Mouse (Mus musculus) G1E-ER4 (cell line): ENCODE measurements around the gene Unk. TPM values are rescaled to one million over a fixed set of nuclear protein-coding genes. Genes with fewer than 3 reads are reported as not detected.

Experiments used
- GATA1 ChIP-seq: IDR thresholded peaks from one replicate; pipeline ENCODE4 v1.8.0; 2012; ENCODE audit warnings: low read length, inconsistent platforms
- polyA plus RNA-seq: library from polyadenylated mRNA; stranded (reverse); fragments of >175 nt; gene quantifications from 2 replicates; pipeline ENCODE4 v1.2.3, GENCODE M21; 2012

Unk gene
- 56.9 and 68.4 TPM in 2 replicates for polyA plus RNA-seq

DNA sequence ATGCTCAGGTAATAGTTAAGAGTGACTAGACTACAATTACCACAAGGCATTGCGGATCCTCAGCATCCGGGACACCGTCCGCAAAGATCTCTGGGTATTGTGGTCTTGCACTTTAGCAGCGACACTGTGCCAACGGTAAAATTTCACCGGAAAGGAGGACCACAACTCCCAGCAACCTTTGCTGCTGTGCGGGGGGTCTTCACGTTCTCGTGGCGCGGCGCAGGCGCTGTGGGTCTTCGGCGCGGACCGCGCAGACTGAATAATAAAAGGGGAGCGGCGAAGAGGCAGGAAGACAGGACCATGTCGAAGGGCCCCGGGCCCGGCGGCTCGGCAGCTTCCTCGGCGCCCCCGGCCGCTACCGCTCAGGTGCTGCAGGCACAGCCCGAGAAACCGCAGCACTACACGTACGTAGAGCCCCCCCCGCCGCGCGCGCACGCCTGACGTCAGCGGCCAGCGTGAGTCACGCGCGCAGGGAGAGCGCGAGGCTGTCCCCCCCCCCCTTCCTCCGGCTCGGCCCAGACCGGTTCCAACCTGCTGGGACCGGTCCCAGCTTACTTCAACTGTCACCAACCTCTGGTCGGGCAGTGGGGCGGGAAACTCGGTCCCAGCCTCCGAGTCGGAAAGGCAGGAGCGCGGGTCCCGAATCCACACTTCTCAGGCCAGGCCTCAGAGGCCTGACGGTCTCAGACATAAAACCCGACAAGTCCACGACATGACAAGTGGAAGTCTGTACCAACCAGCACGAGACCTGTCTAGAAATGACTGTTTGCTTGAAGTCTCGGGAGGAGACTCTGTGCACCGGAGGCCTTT is at the start of gene Unk:
Gene Unk, plus strand, starts transcription at position 235 of the 810 bp plus-strand sequence.
- no peak for TF ChIP-seq GATA1

DNA sequence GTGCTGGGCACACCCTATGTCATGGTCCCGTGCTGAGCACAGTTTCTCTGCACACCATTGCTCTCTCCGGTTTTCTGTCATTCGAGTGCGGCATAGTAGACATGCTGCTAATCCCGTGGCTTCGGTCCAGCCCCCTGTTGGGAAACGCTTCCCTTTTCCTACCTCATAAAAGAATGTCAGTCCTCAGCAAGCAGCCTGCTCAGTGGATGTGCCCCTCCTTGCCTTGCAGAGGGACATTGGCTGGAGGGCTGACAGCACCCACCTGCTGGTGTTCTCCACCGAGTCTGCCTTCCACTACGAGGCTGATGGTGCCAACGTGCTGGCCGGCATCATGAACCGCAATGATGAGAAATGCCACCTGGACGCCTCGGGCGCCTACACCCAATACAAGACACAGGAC is 47.6 kb upstream of the Unk start:
- TF ChIP-seq GATA1 = no peak

DNA sequence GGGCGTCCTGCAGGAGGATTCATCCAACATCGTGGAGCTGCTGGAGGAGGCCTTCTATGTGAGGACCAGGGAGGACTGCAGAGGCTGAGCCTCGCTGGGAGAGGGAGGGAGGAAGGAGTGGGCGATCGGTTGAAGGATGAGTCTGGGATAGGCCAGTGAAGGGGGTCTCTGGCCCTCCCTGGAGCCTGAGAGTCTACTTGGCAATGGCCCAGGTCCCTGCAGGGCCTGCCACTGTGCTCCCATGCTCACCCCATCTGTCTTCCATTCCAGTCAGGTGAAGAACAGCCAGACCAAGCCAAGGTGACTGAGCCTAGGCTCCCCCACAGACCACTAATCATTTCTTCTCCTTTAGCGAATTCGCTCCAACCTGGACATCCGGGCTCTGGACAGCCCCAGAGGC is 46.8 kb upstream of the Unk start:
- TF ChIP-seq GATA1 = no peak

- TF ChIP-seq GATA1 = no peak
These were observed 40.4 kb upstream of the Unk start for GRCm38 (mm10) chr11:115989686-115990085.

GRCm38 (mm10) chr11:115992098-115992497 is 38.0 kb upstream of the Unk start:
- no peak for TF ChIP-seq GATA1

GRCm38 (mm10) chr11:115995256-115995655 is 34.9 kb upstream of the Unk start:
- no peak for TF ChIP-seq GATA1

GRCm38 (mm10) chr11:115997047-115997446 is 33.1 kb upstream of the Unk start:
- TF ChIP-seq GATA1 = no peak

DNA sequence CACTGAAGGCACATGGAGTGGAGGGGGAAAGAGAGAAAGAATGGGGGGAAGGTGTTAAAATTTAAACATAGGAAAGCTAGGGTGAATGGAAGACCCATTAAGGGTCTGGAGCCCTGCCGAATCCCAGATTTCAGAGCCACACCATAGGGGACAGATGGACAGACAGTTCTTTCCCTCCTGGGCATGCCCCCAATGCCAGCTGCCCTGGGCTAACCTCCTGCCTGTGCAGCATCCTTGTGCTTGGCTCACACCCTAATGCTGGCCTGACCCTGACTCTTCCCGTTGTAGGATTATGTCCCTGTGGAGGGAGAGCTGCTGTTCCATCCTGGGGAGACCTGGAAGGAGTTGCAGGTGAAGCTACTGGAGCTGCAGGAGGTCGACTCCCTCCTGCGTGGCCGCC is 32.5 kb upstream of the Unk start:
- TF ChIP-seq GATA1 = no peak

DNA sequence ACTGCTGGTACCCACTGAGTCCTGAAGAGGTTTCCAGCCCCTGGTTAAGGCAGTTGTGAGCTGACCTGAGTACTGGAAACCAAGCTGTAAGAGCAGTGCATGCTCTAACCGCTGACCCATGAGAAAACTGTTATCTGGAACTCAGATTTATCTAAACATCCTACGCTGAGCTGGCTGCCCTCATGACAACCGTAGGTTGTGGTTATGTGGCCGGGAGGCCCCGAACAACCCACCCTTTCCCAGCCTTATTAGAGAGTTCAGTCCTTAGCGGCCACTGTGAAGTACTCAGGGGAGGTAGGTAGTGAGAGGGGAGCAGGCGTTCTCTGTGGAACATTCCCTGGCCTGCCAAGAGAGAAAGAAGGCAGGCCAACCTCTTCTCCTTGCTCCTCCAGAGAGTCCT is 31.1 kb upstream of the Unk start:
- TF ChIP-seq GATA1 = peak; percentile 47

DNA sequence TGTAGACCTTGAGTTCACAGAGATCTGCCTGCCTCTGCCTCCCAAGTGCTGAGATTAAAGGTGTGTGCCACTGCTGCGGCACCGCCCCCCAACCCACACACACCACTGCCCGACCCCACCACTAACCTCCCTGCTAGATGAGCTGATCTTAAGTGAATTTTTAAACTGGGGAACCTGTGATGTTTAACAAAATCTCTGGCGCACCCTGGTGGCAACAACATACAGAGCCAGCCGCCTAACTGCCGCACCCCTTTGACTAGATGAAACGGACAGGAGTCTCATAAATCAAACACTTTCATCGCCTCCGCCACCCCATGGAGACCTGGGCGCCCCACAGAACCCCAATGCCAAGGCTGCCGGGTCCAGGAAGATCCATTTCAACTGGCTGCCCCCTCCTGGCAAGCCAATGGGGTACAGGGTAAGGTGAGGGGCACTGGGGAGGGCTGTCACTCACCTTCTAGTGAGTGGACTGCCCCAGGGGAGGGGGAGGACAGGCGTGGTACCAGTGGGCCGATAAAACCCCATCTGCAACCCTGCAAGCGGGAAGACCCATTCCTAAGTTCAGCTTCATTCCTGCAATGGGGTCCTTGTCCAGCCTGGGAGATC is 30.5 kb upstream of the Unk start:
- TF ChIP-seq GATA1 = no peak

GRCm38 (mm10) chr11:116000607-116001006 is 29.5 kb upstream of the Unk start:
- no peak for TF ChIP-seq GATA1

- TF ChIP-seq GATA1 = no peak
These were observed 28.4 kb upstream of the Unk start for GRCm38 (mm10) chr11:116001725-116002124.

GRCm38 (mm10) chr11:116002894-116003293 is 27.2 kb upstream of the Unk start:
- TF ChIP-seq GATA1 = no peak

GRCm38 (mm10) chr11:116004186-116004823 is 25.8 kb upstream of the Unk start:
- no peak for TF ChIP-seq GATA1

DNA sequence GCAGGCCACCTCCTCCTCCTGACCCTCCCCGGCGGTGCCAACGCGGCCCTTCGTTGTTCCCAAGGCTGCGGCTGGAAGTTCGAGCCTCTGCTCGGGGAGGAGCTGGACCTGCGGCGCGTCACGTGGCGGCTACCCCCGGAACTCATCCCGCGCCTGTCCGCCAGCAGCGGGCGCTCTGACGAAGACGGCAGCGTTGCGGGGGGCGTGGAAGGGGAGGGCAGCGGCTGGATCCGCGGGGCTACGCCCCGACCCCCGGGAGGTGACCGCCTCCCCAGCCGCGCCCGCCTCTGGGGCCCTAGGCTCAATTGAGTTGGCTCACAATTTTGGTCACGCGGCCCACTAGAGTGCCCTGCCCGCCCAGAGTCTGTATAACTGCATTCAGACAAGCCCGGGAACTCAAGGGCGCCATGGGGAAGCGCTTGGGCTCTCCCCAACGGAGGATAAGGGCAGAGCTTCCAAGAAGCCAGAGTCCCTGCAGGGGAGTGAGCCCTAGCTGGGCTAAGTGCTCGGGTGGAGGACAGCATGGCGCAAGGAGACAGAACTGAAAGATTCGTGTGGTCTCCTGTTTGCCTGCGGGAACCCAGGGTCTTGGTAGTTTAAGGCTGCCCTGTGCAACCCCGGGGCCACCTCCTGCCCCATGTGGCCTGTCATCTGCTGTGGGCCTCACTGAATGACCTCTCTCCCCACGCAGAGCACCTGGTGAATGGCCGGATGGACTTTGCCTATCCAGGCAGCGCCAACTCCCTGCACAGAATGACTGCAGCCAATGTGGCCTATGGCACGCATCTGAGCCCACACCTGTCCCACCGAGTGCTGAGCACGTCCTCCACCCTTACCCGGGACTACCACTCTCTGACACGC is 25.1 kb upstream of the Unk start:
- no peak for TF ChIP-seq GATA1

DNA sequence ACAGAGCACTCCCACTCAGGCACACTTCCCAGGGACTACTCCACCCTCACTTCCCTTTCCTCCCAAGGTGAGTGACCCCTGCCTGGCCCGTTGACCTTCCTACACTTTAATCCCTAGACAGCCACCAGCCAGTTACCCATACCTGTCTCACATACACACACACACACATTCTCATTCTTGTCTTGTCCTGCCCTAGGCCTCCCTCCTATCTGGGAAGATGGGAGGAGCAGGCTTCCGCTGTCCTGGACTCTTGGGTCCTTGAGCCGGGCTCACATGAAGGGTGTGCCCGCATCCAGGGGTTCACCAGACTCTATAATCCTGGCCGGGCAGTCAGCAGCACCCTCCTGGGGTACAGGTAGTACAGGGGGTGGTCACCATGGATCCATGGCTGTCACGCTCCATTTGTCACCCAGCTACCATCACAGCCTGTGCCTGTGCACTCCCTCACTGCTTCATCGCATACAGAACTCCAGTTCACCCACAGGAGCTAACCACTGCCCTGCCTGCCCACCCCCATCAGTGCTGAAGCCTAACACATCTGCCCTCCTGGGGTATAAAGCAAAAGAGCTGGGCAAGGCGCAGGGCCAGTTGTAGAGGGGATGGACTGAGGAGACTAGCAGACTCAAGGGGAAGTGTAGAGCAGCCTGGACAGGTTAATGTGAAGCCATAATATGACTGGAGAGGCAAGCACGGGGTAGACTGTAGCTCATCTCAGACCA is 24.3 kb upstream of the Unk start:
- TF ChIP-seq GATA1 = no peak
